Mouse (Mus musculus): ENCODE data around the gene Gm10837. TPM values are rescaled to one million over a fixed set of nuclear protein-coding genes. Genes with fewer than 3 reads are reported as not detected.
A peak's percentile ranks its signal among the peaks of the same experiment; 100 is the strongest.

Gene Gm10837
- total and polyA plus RNA-seq, 3 experiments = not detected

DNA sequence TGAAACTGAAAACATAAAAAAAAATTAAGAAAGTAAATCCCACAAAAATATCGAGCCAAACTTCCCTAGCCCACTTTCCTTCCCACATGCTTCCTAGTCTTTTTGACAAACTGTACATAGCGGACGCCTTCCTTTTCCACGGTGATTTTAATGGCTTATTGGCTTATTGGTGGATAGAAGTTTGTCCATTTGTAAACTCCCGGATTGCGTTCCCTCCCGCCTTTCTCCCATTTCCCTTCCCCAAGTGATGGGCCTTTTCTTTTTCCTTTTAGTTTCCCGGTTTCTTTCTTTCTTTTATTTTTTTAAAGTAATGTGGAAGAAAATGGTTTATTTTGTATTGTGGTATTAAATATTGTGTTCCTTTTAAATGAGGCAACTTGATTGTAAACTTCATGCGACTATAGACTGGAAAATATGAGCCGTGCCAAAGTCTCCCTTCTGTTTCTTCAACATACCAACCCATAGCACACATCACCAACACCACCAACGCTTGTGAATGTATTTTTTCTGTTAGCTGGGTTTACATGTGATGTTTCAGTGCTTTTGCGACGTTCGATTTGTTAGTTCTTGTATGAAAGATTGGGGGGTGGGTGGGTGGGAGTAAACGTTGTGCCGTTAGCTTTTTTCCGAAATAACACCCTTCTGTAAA is 10.8 kb upstream of the Gm10837 start:
- no peak for DNase-seq

DNA sequence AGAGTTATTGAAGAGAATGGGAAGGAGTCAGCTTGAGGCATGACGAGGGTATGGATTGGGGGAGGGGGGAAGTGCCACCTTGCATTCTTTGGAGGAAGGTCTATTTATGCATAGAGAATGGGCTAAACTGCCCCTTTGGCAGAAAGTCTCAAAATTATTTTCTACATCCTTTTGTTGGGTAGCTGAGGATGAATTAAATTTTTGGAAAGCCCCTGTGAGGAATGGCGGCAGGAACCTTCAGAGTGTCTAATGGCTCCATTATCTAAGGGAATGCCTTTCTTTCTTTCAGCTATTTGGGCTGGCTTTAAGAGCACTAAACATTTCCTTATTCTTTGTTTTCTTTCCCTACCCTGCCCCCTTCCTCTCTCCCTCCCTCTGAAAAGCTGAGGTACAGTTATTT is 10.0 kb upstream of the Gm10837 start:
- DNase-seq = no peak

DNA sequence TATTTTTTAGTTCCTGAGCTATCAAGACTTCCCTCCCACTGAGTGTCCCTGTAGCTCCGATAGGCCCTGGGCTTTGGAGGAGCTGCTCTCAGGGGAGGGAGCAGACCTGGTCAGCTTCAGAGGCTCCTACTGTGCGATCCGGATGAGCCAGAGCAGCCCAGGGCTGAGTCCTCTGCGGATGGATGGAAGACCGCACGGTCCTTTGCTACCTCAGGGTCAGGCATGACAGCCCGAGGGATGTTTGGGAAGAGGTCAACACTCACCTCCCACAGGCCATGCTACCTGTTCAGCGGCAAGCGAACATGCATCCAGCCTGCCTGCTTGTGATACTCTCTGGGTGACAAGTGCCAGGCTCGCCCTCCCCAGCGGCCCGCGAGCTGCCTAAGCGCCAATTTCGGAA is 9.2 kb upstream of the Gm10837 start:
- no peak for DNase-seq

DNA sequence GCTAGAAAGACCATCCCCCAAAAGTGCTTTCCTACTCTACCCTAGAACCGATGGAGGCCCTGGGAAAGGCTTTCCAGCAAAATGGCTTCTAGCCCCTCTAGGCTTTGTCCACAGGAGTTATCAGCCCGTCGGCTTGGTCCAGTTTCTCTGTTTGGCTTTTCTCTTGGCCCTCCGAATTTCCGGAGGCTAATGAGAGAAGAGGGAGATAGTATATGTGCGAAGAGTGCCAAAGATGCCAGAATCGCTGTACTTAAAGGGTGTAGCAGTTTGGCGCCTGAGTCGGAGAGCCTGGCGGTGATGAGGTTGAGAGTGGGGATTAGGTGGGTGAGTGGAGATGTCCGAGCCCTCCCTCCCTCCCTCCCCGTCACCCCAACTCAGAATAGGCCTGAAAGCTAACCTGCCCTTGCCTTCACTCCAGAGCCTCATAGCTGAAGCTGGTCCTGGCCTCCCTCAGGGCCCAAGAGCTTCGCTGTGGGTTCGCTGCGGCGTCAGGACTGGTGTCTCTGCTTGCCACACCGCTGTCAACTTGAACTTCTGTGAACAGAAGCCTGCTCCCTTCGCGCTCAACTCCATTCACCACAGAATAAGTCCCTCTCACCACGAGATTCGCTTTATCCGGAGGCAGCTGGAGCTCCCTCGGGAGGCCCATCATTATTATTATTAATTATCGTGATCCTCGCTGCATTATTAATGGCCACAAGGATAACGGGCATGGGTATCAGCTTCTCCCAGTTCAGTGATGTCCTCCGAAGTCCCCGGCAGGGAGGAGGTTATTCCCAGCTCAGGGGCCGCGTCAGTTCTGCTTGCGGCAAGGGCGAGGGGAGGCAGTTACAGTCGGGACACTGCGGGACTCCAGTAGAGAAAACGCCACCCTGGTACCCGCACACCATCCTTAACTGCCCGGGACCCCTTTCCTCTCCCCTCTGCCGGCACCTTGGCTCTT is 8.0 kb upstream of the Gm10837 start:
- DNase-seq = no peak

DNA sequence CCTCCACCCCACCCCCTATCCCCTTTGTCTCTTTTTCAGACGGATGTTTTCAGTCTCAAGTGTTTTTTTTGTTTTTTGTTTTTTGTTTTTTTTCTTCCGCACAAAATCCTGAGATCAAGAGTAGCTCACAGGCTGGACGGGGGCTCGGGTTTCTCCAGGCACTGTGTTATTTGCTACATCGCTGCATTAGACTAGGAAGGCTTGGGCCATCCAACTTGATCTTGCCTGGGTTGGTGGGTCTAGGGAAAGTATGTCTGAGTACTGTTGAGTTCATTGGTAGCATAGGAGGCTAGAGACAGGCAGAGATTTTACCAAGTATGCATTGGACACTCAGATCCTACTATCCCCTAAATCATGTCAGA is 7.4 kb upstream of the Gm10837 start:
- no peak for DNase-seq

DNA sequence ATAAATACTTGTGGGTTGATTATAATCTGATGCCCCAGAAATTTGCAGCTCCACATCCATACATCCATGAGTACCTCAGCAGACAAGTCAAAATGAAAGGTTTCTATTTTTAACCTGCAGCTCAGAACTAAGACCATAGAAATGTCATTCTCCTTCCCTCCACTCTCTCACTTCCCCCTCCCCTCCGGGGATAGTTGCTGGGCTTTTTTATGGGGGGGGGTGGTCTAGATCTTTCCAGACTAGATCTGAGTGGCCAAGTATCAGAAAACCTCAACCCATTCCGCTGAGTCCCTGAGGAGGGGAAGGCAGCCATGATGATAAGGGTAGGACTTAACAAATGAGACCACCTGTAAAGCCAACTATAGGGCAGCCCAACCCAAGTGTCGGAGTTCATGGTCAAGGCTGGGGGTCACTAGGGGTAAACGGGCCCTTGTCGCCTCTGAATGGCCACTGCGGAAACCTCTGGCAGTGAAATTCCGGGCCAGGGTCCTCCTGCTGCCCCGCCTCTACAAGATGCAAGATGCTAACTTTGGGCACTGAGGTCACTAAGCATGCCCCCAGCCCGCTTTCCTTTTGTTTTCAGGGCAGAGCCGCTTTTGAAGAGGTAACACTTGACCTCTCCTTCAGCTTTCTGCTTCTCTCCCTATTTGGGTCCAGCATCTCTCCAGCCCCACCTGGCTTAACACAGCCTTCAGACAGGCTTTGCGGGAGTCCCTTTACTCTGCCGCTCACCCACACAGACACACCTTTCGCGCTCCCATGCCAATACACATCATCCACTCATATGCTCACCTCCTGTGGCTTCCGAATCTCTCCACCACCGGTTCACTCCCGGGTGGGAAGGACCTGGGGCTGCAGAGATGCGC is 6.6 kb upstream of the Gm10837 start:
- DNase-seq = no peak

DNA sequence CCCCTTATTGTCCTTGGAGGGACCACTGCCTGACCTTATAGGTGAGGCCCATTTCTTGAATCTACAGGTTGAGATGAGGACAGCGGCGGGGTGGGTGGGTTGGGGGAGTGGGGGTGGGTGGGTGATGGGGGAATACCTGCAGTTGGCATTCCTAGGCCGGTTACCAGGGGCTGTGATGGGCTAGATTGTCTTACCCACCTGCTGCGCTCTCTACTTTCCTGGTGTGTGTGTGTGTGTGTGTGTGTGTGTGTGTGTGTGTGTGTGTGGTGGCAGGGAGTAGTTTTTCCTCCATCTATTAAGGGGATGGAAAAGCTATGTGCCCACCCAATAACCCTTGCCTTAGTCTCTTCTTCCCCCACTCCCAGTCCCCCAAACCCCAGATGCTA is 5.9 kb upstream of the Gm10837 start:
- DNase-seq = no peak

DNA sequence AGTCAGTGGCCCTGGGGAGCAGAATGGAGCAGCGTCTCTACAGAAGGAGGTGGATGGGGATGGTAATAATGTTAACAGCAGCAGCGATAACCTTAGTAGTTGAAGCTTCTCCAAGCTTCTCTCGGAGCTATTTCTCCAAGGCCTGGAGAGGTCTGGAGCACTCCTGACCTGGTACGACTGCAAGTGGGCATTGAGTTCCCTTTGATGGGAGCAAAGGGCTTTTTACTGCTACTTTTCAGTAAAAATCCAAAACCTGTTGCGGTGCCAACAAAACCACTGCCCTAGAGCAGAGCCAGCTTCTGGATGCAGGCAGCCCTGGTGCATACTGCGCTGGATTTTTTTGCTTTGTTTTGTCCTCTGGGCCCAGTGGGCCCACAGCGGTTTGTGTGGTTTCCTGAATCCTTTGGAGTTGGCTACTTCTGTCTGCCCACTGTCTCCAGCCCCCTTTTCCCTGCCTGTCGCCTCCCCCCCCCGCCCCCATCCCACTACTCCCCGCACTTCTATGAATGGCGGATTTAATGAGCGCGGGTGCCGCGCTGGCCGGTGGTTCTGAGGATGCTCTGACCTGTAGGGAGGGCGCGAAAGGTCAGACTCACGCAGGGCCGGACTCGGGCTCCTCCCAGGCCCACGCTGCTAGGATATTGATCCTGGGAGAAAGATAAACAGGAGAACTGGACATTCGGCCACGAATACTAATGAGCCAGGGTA is 5.4 kb upstream of the Gm10837 start:
- DNase-seq = no peak

DNA sequence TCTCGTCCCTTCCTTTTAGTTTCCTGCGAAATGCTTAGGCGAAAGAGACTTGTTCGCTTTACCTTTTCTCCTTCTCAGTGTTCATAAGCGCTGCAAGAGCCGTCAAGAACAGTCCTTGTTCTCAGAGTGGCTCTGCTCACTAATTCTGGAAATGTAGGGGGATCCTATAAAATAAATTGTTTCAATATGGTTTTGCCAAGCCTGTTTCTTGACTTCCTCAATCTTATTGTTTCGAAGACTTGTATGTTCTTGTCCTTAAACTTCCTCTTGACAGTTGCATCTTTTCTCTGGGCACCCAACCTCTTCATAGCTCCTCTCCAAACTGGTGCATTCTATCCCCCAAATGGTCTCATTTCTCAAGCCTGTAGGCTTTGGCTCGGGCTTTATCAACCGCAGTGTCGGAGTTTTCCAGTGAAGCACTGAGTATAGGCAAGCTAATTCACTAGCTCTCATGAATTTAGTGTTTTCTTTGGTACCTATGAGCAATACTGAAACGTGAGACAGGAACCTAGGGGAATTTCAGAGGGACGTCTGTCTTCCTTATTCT is 4.7 kb upstream of the Gm10837 start:
- no peak for DNase-seq

DNA sequence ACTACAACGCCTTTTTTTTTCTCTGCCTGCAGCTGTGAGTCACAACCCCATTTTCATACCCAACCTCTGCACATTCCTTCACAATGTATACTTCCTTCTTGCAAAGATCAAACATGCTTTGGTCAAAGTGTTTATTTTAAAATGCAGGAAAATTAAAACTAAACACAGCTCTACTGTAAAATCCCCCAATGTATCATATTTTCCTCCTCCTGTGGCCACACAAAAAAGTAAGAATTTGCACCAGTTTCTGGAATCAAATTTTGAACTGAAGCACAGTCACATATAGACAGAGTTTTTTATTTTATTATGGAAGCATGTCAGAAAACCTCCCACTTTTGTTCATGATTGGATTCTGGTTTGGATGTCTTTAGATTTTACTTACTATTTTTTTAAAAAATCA is 3.8 kb upstream of the Gm10837 start:
- no peak for DNase-seq

DNA sequence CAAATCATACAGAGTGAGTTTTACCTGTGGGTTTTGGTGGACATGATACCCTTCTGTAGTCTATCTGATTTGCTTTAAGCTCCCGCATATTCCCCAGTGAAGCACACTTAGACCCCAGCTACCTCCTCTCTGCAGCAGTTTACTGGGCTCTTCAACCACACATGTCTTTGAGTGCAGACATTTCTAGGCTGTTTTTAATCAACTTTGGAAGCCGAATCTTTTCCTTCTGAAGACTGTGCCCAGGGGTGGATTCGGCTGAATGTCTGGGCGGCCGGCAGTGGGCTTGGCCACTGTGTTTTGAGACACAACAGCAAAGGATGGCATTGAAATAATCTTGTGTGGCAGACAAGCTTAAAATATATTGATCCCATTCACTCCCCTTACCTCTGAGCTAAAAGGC is 3.0 kb upstream of the Gm10837 start:
- no peak for DNase-seq

DNA sequence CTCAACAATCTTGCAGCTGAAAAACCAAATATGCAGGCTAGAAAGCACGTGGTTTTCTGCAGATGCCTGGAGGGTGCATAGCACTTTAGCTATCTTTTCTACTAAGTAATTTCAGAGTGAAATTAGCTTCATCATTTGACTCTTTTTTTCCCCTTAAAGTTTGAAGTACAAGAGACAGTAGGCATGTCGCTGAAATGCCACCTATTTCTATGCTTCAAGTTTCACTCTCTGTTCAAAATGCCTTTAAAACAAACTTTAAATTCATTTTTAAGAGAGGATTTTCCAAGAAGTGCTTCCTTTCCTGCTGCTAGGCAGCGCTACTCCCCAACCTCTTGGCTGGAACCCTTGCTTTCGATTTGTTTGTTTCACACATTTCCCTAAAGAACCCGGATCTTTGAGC is 1.3 kb upstream of the Gm10837 start:
- DNase-seq = no peak

DNA sequence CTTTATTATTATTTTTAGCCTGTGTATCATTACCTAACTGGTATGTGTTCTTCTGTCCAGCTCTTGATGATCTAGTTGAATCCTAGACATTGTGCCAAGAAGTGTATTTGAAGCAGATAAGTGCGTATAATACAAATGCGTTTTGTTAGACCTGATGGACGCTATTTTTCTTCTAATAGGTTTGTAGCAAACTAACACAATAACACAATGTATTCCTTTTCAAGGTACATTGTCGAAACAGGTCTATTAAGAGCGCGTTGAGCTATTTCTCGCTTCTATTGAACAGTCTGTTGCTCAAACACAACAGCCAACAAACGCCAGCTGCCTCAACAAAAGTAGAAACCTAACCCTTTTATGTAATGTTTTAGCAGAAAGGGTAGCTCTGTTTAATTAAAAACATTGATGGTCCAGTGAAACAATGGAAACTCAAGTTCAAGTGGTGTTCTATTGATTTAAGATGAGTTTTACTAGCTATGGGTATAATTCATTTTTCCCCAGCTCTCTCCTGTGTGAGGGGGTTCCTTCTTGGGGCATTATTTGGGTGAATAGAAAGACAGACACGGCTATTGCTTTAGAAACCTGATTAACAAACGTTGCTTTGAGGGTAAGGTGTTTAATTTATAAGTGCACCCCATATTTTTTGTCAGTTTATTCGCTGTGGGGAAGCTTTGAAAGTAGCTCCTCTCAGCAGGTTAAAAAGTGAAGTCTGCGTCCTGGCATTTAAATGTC is 536 bp upstream of the Gm10837 start:
- no peak for DNase-seq

DNA sequence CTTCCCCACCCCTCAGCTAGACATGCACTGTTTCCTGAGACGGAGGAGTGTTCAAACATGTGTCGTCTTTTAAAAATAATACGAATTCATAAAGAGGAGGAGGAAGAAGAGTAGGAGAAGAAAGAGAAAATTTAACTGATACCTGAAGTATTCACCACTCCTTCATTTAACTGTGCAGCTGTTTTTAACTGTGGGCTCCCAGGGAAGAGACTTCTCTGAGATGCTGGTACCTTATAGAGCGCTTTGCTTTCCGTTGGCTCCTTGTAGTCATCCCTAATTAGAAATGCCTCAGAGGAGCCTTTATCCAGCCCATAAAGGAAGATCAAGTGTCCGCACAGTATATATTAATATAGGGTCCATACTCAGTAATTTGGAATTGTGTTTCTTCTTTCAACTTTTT is 1.1 kb downstream of the Gm10837 start:
- no peak for DNase-seq

DNA sequence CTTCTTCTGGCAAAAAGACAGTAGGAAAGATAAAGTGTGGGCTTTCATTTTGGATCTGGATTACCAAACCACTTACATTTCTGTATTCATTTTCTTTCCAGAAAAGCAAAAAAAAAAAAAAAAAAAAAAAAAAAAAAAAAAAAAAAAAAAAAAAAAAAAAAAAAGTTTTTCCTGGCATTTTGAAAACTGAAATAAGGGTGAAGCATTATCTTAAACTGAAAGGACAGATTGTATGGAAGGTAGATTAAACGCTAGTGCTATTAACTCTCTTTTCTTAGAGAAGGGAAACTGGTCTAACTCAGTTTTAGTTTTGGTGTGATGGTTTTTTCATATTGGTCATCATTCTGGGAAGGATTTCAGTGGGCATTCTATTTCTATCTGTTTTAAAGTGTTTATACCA is 1.6 kb downstream of the Gm10837 start:
- no peak for DNase-seq

DNA sequence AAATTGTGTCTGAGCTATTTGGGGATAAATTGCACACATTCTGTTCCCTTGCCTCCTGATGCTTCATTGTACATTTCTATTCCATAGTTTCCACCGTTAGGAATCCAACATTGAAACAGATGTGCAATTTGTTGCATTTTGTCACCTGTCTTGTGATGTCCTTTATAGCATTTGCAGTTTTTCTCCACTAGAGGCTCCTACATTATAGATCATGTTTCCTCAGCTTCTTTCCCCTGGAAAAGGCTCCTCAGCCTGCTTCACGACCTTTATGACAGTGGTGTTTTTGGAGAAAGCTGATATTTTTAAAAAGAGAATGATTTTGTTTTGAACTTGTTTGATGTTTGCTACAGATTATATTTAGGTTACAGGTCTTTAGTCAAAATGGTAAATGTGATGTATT is 18.7 kb downstream of the Gm10837 start:
- DNase-seq = no peak

DNA sequence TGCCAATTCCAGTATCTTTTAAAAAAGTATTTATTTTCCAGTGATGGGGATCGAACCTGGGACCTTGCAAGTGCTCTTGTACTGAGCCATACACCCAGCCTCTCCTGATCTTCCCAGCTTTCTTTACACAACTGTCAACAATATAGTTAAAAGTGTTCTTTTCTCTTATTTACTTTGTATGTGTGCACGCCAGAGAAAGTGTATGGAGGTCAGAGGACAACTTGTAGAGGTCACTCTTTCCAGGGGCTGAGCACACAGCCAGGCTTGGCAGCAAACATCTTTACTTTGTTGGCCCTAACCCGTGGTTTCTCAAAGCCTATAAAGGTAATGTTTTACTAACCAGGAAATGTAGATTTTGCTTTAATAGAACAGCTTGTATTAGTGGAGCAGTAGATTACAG is 21.1 kb downstream of the Gm10837 start:
- DNase-seq = no peak

DNA sequence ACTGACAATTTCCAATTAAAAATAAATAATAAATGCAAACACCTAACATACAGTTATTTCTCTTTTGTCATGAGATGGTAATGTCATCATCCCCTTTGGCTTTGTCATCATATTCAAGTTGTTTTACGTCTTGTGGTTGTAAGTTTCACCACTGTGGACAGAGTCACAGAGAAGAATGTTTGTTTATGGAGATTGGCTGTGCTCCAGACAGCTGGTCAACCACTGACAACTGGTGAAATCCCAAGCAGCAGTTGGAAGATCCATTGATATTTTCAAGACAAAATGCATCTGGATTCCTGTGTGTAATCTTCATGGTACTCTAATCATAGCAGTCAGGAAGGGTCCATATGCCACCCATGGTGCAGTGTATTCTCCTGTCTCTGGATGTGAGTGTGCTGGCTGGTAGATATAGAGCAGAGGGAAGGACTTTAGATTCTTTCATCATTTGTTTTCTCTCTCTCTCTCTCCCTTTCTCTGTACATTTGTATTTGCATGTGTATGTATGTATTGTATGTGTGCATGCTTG is 23.2 kb downstream of the Gm10837 start:
- no peak for DNase-seq

DNA sequence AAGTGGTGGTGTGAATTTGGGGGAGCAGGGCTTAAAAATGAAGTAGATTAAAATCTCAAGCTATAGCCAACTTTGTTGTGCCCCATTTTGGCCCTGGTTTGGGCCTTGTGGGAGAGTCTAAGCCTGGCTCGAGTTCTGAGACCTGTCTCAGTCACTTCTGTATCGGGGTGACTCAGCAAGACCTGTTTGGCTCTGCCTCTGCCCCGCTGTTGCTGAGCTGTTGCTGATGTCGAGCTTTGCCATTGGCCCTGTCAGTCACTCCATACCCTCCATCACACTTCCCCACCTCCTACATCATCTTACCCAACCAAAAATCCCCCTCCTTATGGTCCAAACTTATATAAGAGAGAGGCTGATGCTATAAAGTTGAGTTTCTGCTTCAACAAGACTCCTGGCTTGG is 38.1 kb downstream of the Gm10837 start:
- no peak for DNase-seq

DNA sequence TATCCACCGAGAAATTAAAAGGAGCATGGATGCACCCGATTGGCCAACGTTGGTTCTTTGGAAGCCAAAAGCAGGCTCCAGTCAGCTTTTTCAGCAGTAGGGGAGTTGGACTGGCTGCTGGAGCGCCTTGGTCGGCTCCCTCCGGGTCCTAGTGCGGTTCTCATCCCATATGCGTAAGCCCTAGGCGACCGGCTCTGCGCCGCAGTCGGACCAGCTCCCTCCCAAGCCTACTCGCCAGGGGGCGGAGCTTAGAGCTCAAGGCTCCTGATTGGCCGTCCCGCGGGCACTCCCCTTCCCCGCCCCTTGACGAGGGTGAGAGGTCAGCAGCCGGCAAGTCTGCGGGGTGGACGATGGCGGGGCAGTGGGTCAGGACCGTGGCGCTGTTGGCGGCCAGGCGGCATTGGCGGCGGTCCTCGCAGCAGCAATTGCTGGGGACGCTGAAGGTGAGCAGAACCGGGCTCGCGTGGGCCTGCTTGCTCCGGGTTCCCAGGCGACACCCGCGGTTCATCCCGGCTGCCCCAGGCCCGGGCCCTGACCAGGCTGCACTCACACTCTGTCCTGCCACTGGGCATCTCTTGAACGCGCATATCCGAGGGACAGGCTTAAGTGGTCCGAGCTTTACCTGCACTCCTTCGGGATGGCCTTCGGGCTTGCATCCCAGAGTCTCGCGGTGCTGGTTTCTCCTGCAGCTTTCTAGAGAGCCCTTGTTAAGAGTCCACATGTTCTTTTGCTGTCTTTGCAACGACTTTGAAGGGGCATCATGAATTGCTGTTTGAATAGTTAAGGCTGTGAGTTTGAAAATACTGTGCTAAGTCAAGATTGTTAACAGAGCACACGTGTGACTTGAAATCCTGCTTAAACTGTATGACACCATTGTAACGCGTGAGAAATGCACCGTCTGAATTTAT is 43.9 kb downstream of the Gm10837 start, which contains the start of gene Pcca:
TSS of gene Pcca (plus strand) at position 308 of the 908 bp plus-strand sequence.
- DNase-seq = peak; percentile 99
